Mouse (Mus musculus) spleen, adult 2 months (tissue): Measurements from ENCODE around the gene Fbxl18. TPM values are rescaled to one million over a fixed set of nuclear protein-coding genes. Genes with fewer than 3 reads are reported as not detected.
"Not testable (repeated sequence)": the region's sequence is repeated elsewhere in the genome, so short reads cannot be mapped to it uniquely, and the experiment has no call there.

ENCODE experiments used
- DNase-seq, 2 experiments: peaks; one replicate each; pipeline versions ENCODE4 v3.0.0 to v3.0.0-alpha.2; 2012 to 2021; ENCODE audit warnings: low spot score in 2 of 2, low read depth in 1 of 2
- H3K27ac ChIP-seq: fragments of 200-500 bp; 2 replicates; pipeline ENCODE4 v1.5.1; 2012; ENCODE audit warnings: low read length, inconsistent platforms; ENCODE audit not compliant: insufficient read depth
- H3K27me3 ChIP-seq: fragments of 200-500 bp; 2 replicates; pipeline ENCODE4 v1.6.1; 2012; ENCODE audit warnings: mild to moderate bottlenecking, moderate library complexity, low read length, inconsistent platforms; ENCODE audit not compliant: control insufficient read depth, insufficient read depth
- H3K36me3 ChIP-seq: fragments of 200-500 bp; 2 replicates; pipeline ENCODE4 v1.6.1; 2012; ENCODE audit warnings: mild to moderate bottlenecking, low read length, inconsistent platforms; ENCODE audit not compliant: control insufficient read depth, insufficient read depth
- H3K4me1 ChIP-seq: fragments of 200-500 bp; 2 replicates; pipeline ENCODE4 v1.6.1; 2011; ENCODE audit warnings: inconsistent platforms; ENCODE audit not compliant: control insufficient read depth, insufficient read depth, insufficient read length
- H3K4me3 ChIP-seq: fragments of 200-500 bp; 2 replicates; pipeline ENCODE4 v1.5.1; 2011; ENCODE audit warnings: mild to moderate bottlenecking, inconsistent platforms; ENCODE audit not compliant: insufficient read depth, insufficient read length; ENCODE audit errors: extremely low read depth
- CTCF ChIP-seq: fragments of 200-500 bp; IDR thresholded peaks from 2 replicates; pipeline ENCODE4 v1.5.1; 2011; ENCODE audit warnings: mild to moderate bottlenecking, inconsistent platforms; ENCODE audit not compliant: insufficient read depth, insufficient read length, insufficient replicate concordance; ENCODE audit errors: extremely low read depth
- POLR2A ChIP-seq: fragments of 200-500 bp; IDR thresholded peaks from 2 replicates; pipeline ENCODE4 v1.6.1; 2011; ENCODE audit warnings: low read depth, low read length, inconsistent platforms
- WGBS: fragments of 180-500 bp; shearing (Covaris S2); methylation state at CpG from one replicate; pipeline ENCODE4 v1.1.7; 2018; 5-methylcytosine and 5-hydroxymethylcytosine counted together
- polyA plus RNA-seq: library from polyadenylated mRNA; depleted of rRNA; stranded (reverse); fragments of >200 nt; gene quantifications from 2 replicates; pipeline ENCODE4 v1.2.3, GENCODE M21; 2012

Fbxl18 gene
- polyA plus RNA-seq, 1 experiment: 15.8 TPM

GRCm38 (mm10) chr5:142899932-142900533 is 4.8 kb upstream of the Fbxl18 start:
- H3K27ac ChIP-seq: no peak overlapping the region
- no peak for DNase-seq

DNA sequence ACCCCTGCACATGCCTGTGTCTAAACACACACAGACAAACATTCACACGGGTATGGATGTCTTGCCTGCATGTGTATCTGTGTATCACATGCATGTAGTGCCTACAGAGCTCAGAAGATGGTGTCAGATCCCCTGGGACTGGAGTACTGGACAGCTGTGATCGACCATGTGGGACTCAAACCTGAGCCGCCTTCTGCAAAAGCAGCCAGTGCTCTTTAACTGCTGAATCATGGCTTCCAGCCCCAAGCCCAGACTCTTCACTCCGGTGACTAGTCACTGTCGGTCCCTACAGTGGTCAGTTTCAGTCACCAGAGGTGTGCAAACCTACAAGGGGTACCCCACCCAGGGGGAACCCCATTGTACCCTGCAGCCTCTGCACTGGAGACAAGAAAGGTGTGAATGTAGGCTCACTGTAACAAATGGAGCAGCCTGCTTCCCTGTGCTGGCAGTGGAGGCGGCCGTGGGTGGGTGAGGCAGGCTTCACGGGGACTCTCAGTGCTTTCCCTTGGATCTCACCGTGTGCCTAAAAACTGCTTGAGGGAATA is 3.9 kb upstream of the Fbxl18 start:
- H3K4me3 ChIP-seq: no peak overlapping the region
- whole genome bisulfite sequencing: 65% methylated on average over 9 of the region's 9 CpGs
- no peaks in the 10 kb centered on the region for H3K27me3 ChIP-seq
- no peak for DNase-seq
- H3K4me1 ChIP-seq: peaks cover 4% of the 10 kb centered on the region; the same call in 1 of the 2 replicates
- H3K36me3 ChIP-seq: peaks cover 33% of the 10 kb centered on the region
- H3K27ac ChIP-seq: no peak overlapping the region
- no peak for TF ChIP-seq CTCF
- no peak for TF ChIP-seq POLR2A

More at GRCm38 (mm10) chr5:142899932-142900533, 4.8 kb upstream of the Fbxl18 start:
- no peaks in the 10 kb centered on the region for H3K27me3 ChIP-seq
- TF ChIP-seq CTCF (no peak), POLR2A (no peak)
- WGBS: 77% methylated on average over 5 of the region's 5 CpGs
- H3K4me1 ChIP-seq: peaks cover 4% of the 10 kb centered on the region; the same call in 1 of the 2 replicates
- H3K36me3 ChIP-seq: peaks cover 42% of the 10 kb centered on the region
- no peak overlapping the region for H3K4me3 ChIP-seq

GRCm38 (mm10) chr5:142898316-142898715 is 3.1 kb upstream of the Fbxl18 start:
- Histone ChIP-seq H3K4me3 (no peak overlapping the region), H3K4me1 (peaks cover 4% of the 10 kb centered on the region; the same call in 1 of the 2 replicates), H3K36me3 (peaks cover 27% of the 10 kb centered on the region), H3K27me3 (no peaks in the 10 kb centered on the region), H3K27ac (no peak overlapping the region)
- TF ChIP-seq CTCF: no peak
- TF ChIP-seq POLR2A: no peak
- DNase-seq: no peak
- WGBS: 81% methylated on average over 4 of the region's 4 CpGs

- Histone ChIP-seq H3K27ac (no peak overlapping the region), H3K36me3 (peaks cover 21% of the 10 kb centered on the region), H3K27me3 (no peaks in the 10 kb centered on the region), H3K4me1 (peaks cover 4% of the 10 kb centered on the region; the same call in 1 of the 2 replicates), H3K4me3 (no peak overlapping the region)
- DNase-seq: no peak
- 84% methylated on average over 7 of the region's 7 CpGs for WGBS
- TF ChIP-seq POLR2A: no peak
- TF ChIP-seq CTCF: no peak
These were observed 2.5 kb upstream of the Fbxl18 start for GRCm38 (mm10) chr5:142897568-142898248.

DNA sequence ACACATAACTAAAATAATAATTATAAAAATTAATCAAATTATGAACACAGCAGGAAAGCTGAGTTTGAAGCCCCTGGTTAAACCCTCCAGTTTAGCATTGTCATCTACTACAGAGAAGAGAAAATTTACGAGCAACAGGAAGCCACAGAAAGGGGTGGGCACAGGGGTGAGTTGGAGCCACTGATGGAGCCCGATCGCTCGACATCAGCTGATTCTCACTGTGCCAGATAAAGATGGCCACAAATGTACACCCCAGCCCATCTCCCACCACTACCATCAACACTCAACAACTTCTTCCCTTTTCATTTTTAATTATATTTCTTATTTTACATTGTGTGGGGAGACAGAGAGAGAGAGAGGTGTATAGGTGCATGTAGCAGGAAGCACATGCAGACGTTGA is 1.5 kb upstream of the Fbxl18 start:
- Histone ChIP-seq H3K4me1 (peaks cover 4% of the 10 kb centered on the region; the same call in 1 of the 2 replicates), H3K36me3 (peaks cover 13% of the 10 kb centered on the region), H3K27ac (no peak overlapping the region), H3K27me3 (no peaks in the 10 kb centered on the region), H3K4me3 (no peak overlapping the region)
- 10% methylated on average over 5 of the region's 5 CpGs for WGBS
- no peak for DNase-seq
- TF ChIP-seq CTCF (no peak), POLR2A (no peak)

GRCm38 (mm10) chr5:142896192-142896591 is 971 bp upstream of the Fbxl18 start:
- no peak for DNase-seq
- TF ChIP-seq CTCF: no peak; the same call in 1 of the 2 replicates
- no peak for TF ChIP-seq POLR2A
- Histone ChIP-seq H3K4me3 (no peak overlapping the region), H3K36me3 (peaks cover 8% of the 10 kb centered on the region), H3K27me3 (no peaks in the 10 kb centered on the region), H3K4me1 (peaks cover 4% of the 10 kb centered on the region; the same call in 1 of the 2 replicates), H3K27ac (no peak overlapping the region)
- WGBS: 12% methylated on average over 10 of the region's 10 CpGs

DNA sequence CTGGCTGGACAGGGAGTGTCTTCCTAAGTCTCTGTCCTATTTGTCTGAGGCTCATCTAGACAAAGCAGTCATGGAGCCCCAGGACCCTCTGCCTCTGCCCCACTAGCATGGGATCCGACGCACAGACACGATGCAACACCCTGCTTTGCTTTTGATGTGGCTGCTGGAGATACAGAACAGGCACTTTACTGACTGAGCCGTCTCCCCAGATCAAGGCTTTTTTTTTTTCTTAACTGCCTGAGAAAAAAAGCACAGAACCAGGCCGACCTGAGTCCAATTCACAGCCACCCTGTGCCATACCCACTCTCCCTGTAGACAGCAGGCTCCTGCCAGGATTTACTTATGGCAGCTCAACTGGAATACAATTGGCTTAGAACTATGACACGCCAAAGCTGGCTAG is 3.8 kb downstream of the Fbxl18 start:
- DNase-seq: no peak
- TF ChIP-seq CTCF (no peak), POLR2A (no peak)
- WGBS: 69% methylated on average over 6 of the region's 6 CpGs
- Histone ChIP-seq H3K4me3 (no peak overlapping the region), H3K27ac (no peak overlapping the region), H3K27me3 (no peaks in the 10 kb centered on the region), H3K4me1 (peaks cover 3% of the 10 kb centered on the region; the same call in 1 of the 2 replicates), H3K36me3 (peaks cover 2% of the 10 kb centered on the region; the same call in 1 of the 2 replicates)

- H3K36me3 ChIP-seq, H3K4me1 ChIP-seq, H3K27ac ChIP-seq, H3K27me3 ChIP-seq, H3K4me3 ChIP-seq, DNase-seq: not testable (repeated sequence)
- WGBS: 84% methylated on average over 3 of the region's 3 CpGs
These were observed 7.7 kb downstream of the Fbxl18 start for GRCm38 (mm10) chr5:142887533-142887932.
